Mouse (Mus musculus): ENCODE measurements around the gene Wdr27. TPM values are rescaled to one million over a fixed set of nuclear protein-coding genes. Genes with fewer than 3 reads are reported as not detected.
"Not testable (repeated sequence)": the region's sequence is repeated elsewhere in the genome, so short reads cannot be mapped to it uniquely, and the experiment has no call there.

Wdr27 gene
- polyA plus RNA-seq, 1 experiment from 2014 or later, result 8.4 TPM

- not testable (repeated sequence) for H3K4me2 ChIP-seq; H3K4me3 ChIP-seq; H3K27ac ChIP-seq; H3K36me3 ChIP-seq (ENCODE audit: poor library complexity, severe bottlenecking); H3K9ac ChIP-seq; H3K27me3 ChIP-seq; H3K4me1 ChIP-seq; ATAC-seq; H3K9me3 ChIP-seq (replicated peaks)
Measured at GRCm38 (mm10) chr17:14895058-14895457, 47.9 kb downstream of the Wdr27 start.

DNA sequence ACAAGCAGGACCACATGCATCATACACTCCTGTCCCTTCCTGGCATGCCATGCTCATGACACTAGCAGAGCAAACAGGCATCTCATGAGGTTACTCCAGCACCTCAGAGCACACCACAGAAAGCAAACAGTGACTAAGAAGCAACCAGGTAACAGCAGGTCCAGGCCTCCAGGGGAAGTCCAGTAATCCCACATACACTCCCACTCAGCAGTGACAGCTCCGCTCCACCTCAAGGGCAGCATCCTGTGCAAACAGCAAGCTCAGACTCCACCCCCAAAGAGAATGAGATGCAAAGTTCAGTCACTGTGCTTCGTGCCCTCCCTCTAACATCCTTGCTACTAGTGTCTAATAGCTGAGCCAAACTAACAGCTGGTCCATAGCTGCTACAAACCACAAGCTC lies 56.0 kb downstream of the Wdr27 start:
- H3K36me3 ChIP-seq (ENCODE audit: poor library complexity, severe bottlenecking), result no peaks in the 10 kb centered on the region
- no peak overlapping the region for H3K9ac ChIP-seq
- H3K9me3 ChIP-seq (replicated peaks), result no peaks in the 10 kb centered on the region
- no peak overlapping the region for H3K4me3 ChIP-seq
- H3K27ac ChIP-seq, result no peak overlapping the region
- no peaks in the 10 kb centered on the region for H3K27me3 ChIP-seq
- H3K4me1 ChIP-seq, result no peaks in the 10 kb centered on the region
- H3K4me2 ChIP-seq, result no peak overlapping the region
- 66% methylated on average over 2 of the region's 2 CpGs for WGBS
- ATAC-seq, result no peak

- H3K9me3 ChIP-seq (replicated peaks), result no peaks in the 10 kb centered on the region
- no peak overlapping the region for H3K4me3 ChIP-seq
- WGBS, result 77% methylated on average over 2 of the region's 2 CpGs
- no peaks in the 10 kb centered on the region for H3K4me1 ChIP-seq
- H3K4me2 ChIP-seq, result no peak overlapping the region
- no peaks in the 10 kb centered on the region for H3K36me3 ChIP-seq (ENCODE audit: poor library complexity, severe bottlenecking)
- no peak overlapping the region for H3K27ac ChIP-seq
- no peak overlapping the region for H3K9ac ChIP-seq
- ATAC-seq, result no peak
- H3K27me3 ChIP-seq, result no peaks in the 10 kb centered on the region
Measured at GRCm38 (mm10) chr17:14874656-14875204, 68.2 kb downstream of the Wdr27 start.

- Histone ChIP-seq H3K27me3 (no peaks in the 10 kb centered on the region), H3K4me3 (no peak overlapping the region), H3K27ac (no peak overlapping the region), H3K9me3 (replicated peaks) (no peaks in the 10 kb centered on the region), H3K4me2 (no peak overlapping the region), H3K4me1 (no peaks in the 10 kb centered on the region), H3K9ac (no peak overlapping the region), H3K36me3 (ENCODE audit: poor library complexity, severe bottlenecking) (no peaks in the 10 kb centered on the region)
- no peak for ATAC-seq
- WGBS, result 50% methylated on average over 1 of the region's 1 CpGs
Measured at GRCm38 (mm10) chr17:14860220-14860619, 82.7 kb downstream of the Wdr27 start.

DNA sequence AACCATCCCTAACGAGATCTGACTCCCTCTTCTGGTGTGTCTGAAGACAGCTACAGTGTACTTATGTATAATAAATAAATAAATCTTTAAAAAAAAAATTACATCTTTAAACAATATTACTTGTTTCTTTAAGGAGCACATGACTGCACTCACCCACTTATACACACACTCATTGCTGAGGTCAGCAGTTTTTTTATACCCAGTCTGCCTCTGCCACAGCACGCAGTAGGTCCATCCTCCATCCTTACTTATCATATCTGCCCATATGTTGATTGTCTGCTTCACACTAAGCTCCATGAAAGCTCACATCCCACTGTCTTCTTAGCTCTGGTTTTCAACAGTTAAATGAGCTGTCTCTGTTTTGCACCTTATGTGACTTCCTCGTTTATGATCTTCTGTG lies 95.2 kb downstream of the Wdr27 start:
- no peak overlapping the region for H3K4me2 ChIP-seq
- H3K4me3 ChIP-seq, result no peak overlapping the region
- 84% methylated on average over 3 of the region's 3 CpGs for WGBS
- H3K36me3 ChIP-seq (ENCODE audit: poor library complexity, severe bottlenecking), result no peaks in the 10 kb centered on the region
- H3K9ac ChIP-seq, result no peak overlapping the region
- no peak overlapping the region for H3K27ac ChIP-seq
- H3K9me3 ChIP-seq (replicated peaks), result no peaks in the 10 kb centered on the region
- no peak for ATAC-seq
- no peaks in the 10 kb centered on the region for H3K4me1 ChIP-seq
- H3K27me3 ChIP-seq, result no peaks in the 10 kb centered on the region

- Histone ChIP-seq H3K27me3 (no peaks in the 10 kb centered on the region), H3K4me2 (no peak overlapping the region), H3K9ac (no peak overlapping the region), H3K36me3 (ENCODE audit: poor library complexity, severe bottlenecking) (no peaks in the 10 kb centered on the region), H3K27ac (no peak overlapping the region), H3K9me3 (replicated peaks) (no peaks in the 10 kb centered on the region), H3K4me3 (no peak overlapping the region), H3K4me1 (no peaks in the 10 kb centered on the region)
- no peak for ATAC-seq
- 70% methylated on average over 5 of the region's 5 CpGs for WGBS
Measured at GRCm38 (mm10) chr17:14846880-14847279, 96.1 kb downstream of the Wdr27 start.

DNA sequence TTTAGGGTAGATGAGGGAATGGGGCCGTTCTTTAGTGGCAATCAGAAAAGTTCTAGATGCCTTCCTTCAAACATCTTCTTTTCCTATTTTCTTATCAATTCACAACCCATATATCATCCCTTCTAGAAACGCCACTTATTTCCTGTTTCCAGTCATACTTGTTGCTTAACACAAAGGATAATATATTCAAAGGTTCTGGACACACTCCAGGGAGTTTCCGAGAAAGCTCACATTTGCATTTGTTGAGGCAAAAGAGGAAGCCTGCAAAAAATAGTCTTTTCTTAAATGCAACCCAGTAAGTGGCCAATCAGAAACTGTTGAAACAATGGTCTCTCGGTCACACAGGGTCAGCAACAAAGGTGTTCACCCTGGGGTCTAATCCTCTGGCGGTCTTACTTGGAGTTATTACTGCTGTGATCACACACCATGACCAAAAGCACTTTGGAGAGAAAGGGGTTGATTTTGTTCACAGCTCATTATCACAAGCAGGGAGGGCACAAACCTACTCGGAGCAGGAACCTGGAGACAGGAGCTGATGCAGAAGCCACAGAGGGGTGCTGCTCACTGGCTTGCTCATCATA lies 116.2 kb downstream of the Wdr27 start:
- Histone ChIP-seq H3K27ac (no peak overlapping the region), H3K4me2 (no peak overlapping the region), H3K4me3 (no peak overlapping the region), H3K4me1 (no peaks in the 10 kb centered on the region), H3K36me3 (ENCODE audit: poor library complexity, severe bottlenecking) (no peaks in the 10 kb centered on the region), H3K9ac (no peak overlapping the region), H3K9me3 (replicated peaks) (no peaks in the 10 kb centered on the region), H3K27me3 (no peaks in the 10 kb centered on the region)
- WGBS, result 23% methylated on average over 6 of the region's 6 CpGs
- ATAC-seq, result no peak

DNA sequence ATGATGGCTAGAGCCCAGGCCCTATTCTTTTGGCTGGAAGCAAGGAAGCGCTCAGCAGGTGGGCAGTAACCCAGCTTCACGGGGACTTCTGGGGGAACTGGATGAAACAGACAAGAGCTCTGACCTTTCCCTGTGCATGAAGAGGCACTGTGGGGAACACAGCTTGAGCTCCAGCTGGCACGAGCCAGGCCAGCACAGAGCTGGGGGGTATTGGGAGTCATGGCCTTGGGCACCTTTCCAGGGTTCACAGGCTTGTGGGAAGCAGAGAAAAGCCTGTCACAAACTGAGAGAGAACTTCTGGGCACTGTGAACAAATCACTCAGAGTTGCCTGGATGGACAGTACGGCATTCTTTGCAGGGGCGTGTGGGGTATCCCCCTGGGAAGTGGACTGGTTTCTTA lies 118.0 kb downstream of the Wdr27 start:
- H3K36me3 ChIP-seq (ENCODE audit: poor library complexity, severe bottlenecking), result no peaks in the 10 kb centered on the region
- H3K4me3 ChIP-seq, result no peak overlapping the region
- no peak overlapping the region for H3K27ac ChIP-seq
- H3K27me3 ChIP-seq, result no peaks in the 10 kb centered on the region
- H3K9ac ChIP-seq, result no peak overlapping the region
- no peaks in the 10 kb centered on the region for H3K9me3 ChIP-seq (replicated peaks)
- 63% methylated on average over 5 of the region's 5 CpGs for WGBS
- no peak overlapping the region for H3K4me2 ChIP-seq
- ATAC-seq, result no peak
- H3K4me1 ChIP-seq, result no peaks in the 10 kb centered on the region

DNA sequence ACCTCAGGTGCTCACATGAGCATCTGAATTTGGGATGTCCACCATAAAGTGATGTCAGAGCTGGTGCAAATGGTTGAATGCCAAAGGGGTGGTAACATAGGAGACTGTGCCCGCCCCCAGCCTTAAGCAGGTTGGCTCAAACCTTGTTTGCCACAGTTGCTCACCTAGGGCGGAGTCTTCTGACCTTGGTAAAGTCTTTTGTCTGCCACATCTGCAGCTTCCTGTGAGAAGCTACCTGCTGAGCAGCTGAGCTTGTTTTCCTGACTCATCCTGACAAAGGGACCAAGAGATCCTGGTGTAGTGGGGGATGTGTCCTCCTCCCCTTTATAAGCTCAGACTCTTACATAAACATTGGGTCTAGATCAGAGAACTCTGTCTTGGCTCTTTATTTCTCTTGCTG lies 125.0 kb downstream of the Wdr27 start:
- WGBS, result 61% methylated on average over 2 of the region's 2 CpGs
- Histone ChIP-seq H3K36me3 (ENCODE audit: poor library complexity, severe bottlenecking) (no peaks in the 10 kb centered on the region), H3K9ac (no peak overlapping the region), H3K27ac (no peak overlapping the region), H3K4me3 (no peak overlapping the region), H3K4me1 (no peaks in the 10 kb centered on the region), H3K4me2 (no peak overlapping the region), H3K9me3 (replicated peaks) (no peaks in the 10 kb centered on the region), H3K27me3 (no peaks in the 10 kb centered on the region)
- no peak for ATAC-seq

DNA sequence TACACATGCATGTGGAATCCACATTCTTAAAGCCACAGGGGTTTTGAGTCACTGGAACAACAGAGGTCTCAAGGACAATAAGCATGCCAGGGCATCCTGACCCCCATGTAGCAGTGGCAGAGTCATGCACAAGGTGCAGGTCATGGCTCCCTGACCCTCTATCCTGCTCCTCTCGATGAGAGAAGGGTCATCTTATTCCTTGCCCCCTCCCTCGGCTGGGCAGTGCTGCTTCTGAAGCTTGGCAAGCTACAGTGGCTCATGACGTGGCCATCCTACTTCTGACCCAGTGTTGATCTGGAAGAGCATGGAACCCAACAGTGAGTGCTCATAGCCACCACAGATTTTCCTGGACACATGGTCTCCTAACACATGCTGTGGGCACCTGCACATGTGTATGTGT lies 126.9 kb downstream of the Wdr27 start:
- no peaks in the 10 kb centered on the region for H3K4me1 ChIP-seq
- H3K27ac ChIP-seq, result no peak overlapping the region
- no peak overlapping the region for H3K4me2 ChIP-seq
- no peaks in the 10 kb centered on the region for H3K9me3 ChIP-seq (replicated peaks)
- 86% methylated on average over 3 of the region's 3 CpGs for WGBS
- no peaks in the 10 kb centered on the region for H3K36me3 ChIP-seq (ENCODE audit: poor library complexity, severe bottlenecking)
- H3K9ac ChIP-seq, result no peak overlapping the region
- no peaks in the 10 kb centered on the region for H3K27me3 ChIP-seq
- H3K4me3 ChIP-seq, result no peak overlapping the region
- no peak for ATAC-seq

DNA sequence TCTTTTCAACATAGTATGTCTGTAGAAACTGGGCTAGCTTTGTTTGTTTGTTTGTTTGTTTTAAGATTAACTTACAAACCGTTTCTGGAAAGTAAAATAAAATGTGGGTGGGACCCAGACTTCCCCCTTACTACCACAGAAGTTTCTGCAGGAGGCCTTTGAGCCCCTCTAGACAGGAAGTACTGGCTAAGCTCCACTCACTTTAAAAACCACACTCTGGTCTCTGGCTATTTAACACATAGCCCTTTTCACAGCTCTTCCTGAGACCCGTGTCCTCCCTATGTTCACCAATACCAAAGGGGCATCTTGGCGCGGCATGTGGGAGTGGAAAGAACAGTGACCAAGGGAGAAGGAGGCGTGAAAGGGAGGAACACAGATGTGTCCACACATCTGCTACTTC lies 127.7 kb downstream of the Wdr27 start:
- H3K27ac ChIP-seq, result no peak overlapping the region
- H3K4me3 ChIP-seq, result no peak overlapping the region
- no peak overlapping the region for H3K4me2 ChIP-seq
- 89% methylated on average over 5 of the region's 5 CpGs for WGBS
- no peaks in the 10 kb centered on the region for H3K9me3 ChIP-seq (replicated peaks)
- ATAC-seq, result no peak
- no peaks in the 10 kb centered on the region for H3K36me3 ChIP-seq (ENCODE audit: poor library complexity, severe bottlenecking)
- H3K27me3 ChIP-seq, result no peaks in the 10 kb centered on the region
- no peaks in the 10 kb centered on the region for H3K4me1 ChIP-seq
- no peak overlapping the region for H3K9ac ChIP-seq

DNA sequence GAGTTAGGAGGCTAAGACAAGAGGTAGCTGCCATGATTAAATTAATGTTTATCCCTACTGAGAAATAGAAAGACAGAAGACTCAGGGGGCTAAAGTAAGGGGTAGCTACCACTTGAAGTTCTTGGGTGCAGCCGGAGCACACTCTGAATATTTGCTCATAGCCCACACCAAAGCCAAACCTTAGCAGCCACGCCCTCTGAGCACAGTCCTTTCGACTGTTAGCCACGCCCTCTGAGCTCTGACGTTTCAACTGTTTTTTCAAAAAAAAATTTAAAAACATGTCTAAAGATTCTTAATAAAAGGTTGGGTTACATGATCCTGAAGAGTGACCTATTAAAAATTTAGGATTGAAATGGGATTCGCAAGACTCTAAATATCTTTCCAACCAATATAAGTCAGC lies 130.3 kb downstream of the Wdr27 start:
- ATAC-seq, result no peak
- no peaks in the 10 kb centered on the region for H3K4me1 ChIP-seq
- H3K9ac ChIP-seq, result no peak overlapping the region
- no peak overlapping the region for H3K4me2 ChIP-seq
- no peak overlapping the region for H3K27ac ChIP-seq
- H3K9me3 ChIP-seq (replicated peaks), result no peaks in the 10 kb centered on the region
- 90% methylated on average over 6 of the region's 6 CpGs for whole genome bisulfite sequencing
- no peaks in the 10 kb centered on the region for H3K36me3 ChIP-seq (ENCODE audit: poor library complexity, severe bottlenecking)
- no peaks in the 10 kb centered on the region for H3K27me3 ChIP-seq
- H3K4me3 ChIP-seq, result no peak overlapping the region

- no peak for ATAC-seq
- Histone ChIP-seq H3K4me2 (no peak overlapping the region), H3K27me3 (no peaks in the 10 kb centered on the region), H3K9ac (no peak overlapping the region), H3K4me3 (no peak overlapping the region), H3K27ac (no peak overlapping the region), H3K36me3 (ENCODE audit: poor library complexity, severe bottlenecking) (no peaks in the 10 kb centered on the region), H3K9me3 (replicated peaks) (no peaks in the 10 kb centered on the region), H3K4me1 (no peaks in the 10 kb centered on the region)
- 82% methylated on average over 8 of the region's 8 CpGs for WGBS
Measured at GRCm38 (mm10) chr17:14812033-14812432, 130.9 kb downstream of the Wdr27 start.
